Mouse (Mus musculus) 3T3-L1 (cell line): ENCODE measurements around the gene Gm21969.
A peak's percentile ranks its signal among the peaks of the same experiment; 100 is the strongest.

Experiments used
- DNase-seq: peaks from one replicate; pipeline ENCODE4 v3.0.0-alpha.2; 2015; ENCODE audit warnings: low read depth, low spot score

Gene Gm21969

GRCm38 (mm10) chr4:139602357-139603244 lies at the start of gene Gm21969:
TSS of gene Gm21969 (plus strand) at chr4:139603186.
- DNase-seq = peak; percentile 76

- no peak for DNase-seq
These were observed 47.8 kb upstream of the Gm21969 start for GRCm38 (mm10) chr4:139555235-139555634.

- DNase-seq = no peak
These were observed 47.0 kb upstream of the Gm21969 start for GRCm38 (mm10) chr4:139555951-139556350.

- no peak for DNase-seq
These were observed 34.6 kb upstream of the Gm21969 start for GRCm38 (mm10) chr4:139568361-139568760.

- DNase-seq = no peak
These were observed 32.2 kb upstream of the Gm21969 start for GRCm38 (mm10) chr4:139570756-139571155.

- DNase-seq = no peak
These were observed 30.0 kb upstream of the Gm21969 start for GRCm38 (mm10) chr4:139572928-139573512.

GRCm38 (mm10) chr4:139574156-139574798 lies 28.7 kb upstream of the Gm21969 start:
- DNase-seq = peak; percentile 99

GRCm38 (mm10) chr4:139574799-139575672 lies 27.9 kb upstream of the Gm21969 start:
- no peak for DNase-seq

GRCm38 (mm10) chr4:139575673-139576003 lies 27.3 kb upstream of the Gm21969 start:
- DNase-seq = peak; percentile 59

GRCm38 (mm10) chr4:139576251-139576880 lies 26.6 kb upstream of the Gm21969 start:
- no peak for DNase-seq

GRCm38 (mm10) chr4:139577006-139577405 lies 26.0 kb upstream of the Gm21969 start:
- no peak for DNase-seq

- DNase-seq = no peak
These were observed 24.6 kb upstream of the Gm21969 start for GRCm38 (mm10) chr4:139578389-139578788.

GRCm38 (mm10) chr4:139579003-139579402 lies 24.0 kb upstream of the Gm21969 start:
- DNase-seq = peak; percentile 52

- no peak for DNase-seq
These were observed 23.5 kb upstream of the Gm21969 start for GRCm38 (mm10) chr4:139579466-139579865.

GRCm38 (mm10) chr4:139580663-139581336 lies 22.2 kb upstream of the Gm21969 start:
- peak; percentile 88 for DNase-seq

- DNase-seq = peak; percentile 58
These were observed 21.4 kb upstream of the Gm21969 start for GRCm38 (mm10) chr4:139581427-139582051.

GRCm38 (mm10) chr4:139582346-139582745 lies 20.6 kb upstream of the Gm21969 start:
- no peak for DNase-seq

- DNase-seq = no peak
These were observed 20.1 kb upstream of the Gm21969 start for GRCm38 (mm10) chr4:139582903-139583302.

- peak; percentile 75 for DNase-seq
These were observed 19.2 kb upstream of the Gm21969 start for GRCm38 (mm10) chr4:139583629-139584245.

- DNase-seq = no peak
These were observed 18.3 kb upstream of the Gm21969 start for GRCm38 (mm10) chr4:139584704-139585103.
